Mouse (Mus musculus): Measurements from ENCODE around the gene Mcm3ap. TPM values are rescaled to one million over a fixed set of nuclear protein-coding genes. Genes with fewer than 3 reads are reported as not detected.

Mcm3ap gene
- total and polyA plus RNA-seq, 3 experiments = 14.7 to 24.9 (median 21.4) TPM

DNA sequence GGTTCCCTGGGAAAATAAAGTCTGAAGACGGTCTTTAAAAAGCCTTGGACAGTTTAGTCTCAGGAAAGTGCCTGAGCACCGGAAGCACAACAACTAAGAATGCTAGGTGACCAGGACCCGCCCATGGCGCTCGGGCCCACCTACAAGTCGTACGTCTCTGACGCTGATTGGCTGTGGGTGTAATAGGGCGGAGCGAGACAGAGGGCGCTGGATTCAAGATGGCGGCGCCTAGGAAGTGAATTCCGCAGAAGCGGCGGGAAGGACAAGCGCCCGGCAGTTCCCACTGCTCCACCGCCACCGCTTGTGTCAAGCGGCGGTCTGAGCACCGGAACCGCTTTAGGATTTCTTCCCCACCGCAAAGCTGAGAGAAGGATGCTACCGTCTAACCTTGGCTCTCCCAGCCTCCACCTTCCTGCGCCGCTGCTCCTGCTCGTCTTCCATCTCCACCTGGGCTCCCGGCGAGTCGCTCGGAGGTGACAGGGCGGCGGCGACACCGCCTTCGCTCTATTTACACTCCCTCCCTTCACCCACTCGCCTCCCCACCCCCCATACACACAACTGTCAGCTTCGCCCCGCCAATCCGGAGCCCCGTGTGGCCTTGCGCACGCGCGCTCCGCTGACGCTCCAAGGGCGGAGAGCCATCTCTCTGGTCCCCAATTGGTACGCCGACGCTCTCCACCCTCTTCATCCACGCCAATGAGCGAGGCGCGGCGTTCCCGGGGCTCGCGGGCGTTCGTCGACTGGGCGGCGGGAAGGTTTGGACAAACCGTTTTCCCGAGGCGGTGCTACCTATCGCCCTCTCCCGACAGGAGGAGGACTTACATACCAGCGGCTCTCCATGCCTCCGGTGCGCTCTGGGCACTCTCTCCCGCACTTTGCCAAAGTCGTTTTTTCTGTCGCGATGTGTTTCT, 26.3 kb upstream of the Mcm3ap start, which contains the start of gene Pcnt:
Pcnt (minus strand) TSS at position 609 of the 911 bp plus-strand sequence.
- Histone ChIP-seq H3K27ac (peak within 1 kb of the TSS; percentile 99), H3K79me2 (replicated peaks; ENCODE audit: control insufficient read depth, insufficient read depth, low read length) (peaks cover 4% of the 10 kb centered on the region; the same call in 1 of the 2 replicates), H3K4me1 (ENCODE audit: control insufficient read depth, insufficient read depth, low read length) (peaks cover 7% of the 10 kb centered on the region), H3K27me3 (ENCODE audit: control insufficient read depth, insufficient read depth, low read length) (no peaks in the 10 kb centered on the region), H3K36me3 (ENCODE audit: control insufficient read depth, insufficient read depth, low read length) (no peaks in the 10 kb centered on the region; the same call in 1 of the 2 replicates), H3K4me3 (peak within 1 kb of the TSS; percentile 70), H3K9ac (ENCODE audit: low read depth, low read length) (peak within 1 kb of the TSS; percentile 79)
- TF ChIP-seq POLR2A (IDR thresholded peaks at IDR 0.05; ENCODE audit: insufficient read depth, low read depth, low read length) (peak; percentile 65), CTCF (IDR thresholded peaks at IDR 0.05) (peak; percentile 93), EP300 (IDR thresholded peaks at IDR 0.05; ENCODE audit: insufficient read depth, low read depth, low read length) (no peak)
- DNase-seq = peak; percentile 97 to 98
- WGBS = under 1% methylated on average over 78 of the region's 78 CpGs
- intact Hi-C loops (cut with DNase I) = loop anchor here (1.0 kb wide), 1 partner anchor 26 kb away; the partner anchor contains the start of gene Mcm3ap

- H3K9ac ChIP-seq (ENCODE audit: low read depth, low read length) = no peak overlapping the region
- DNase-seq = no peak
- H3K36me3 ChIP-seq (ENCODE audit: control insufficient read depth, insufficient read depth, low read length) = no peaks in the 10 kb centered on the region; the same call in 1 of the 2 replicates
- WGBS = 45% methylated on average over 4 of the region's 4 CpGs
- peaks cover 2% of the 10 kb centered on the region; the same call in 1 of the 2 replicates for H3K79me2 ChIP-seq (replicated peaks; ENCODE audit: control insufficient read depth, insufficient read depth, low read length)
- peak overlapping the region; percentile 36; the same call in 1 of the 2 replicates for H3K27ac ChIP-seq
- no peak overlapping the region for H3K4me3 ChIP-seq
- H3K27me3 ChIP-seq (ENCODE audit: control insufficient read depth, insufficient read depth, low read length) = no peaks in the 10 kb centered on the region
- H3K4me1 ChIP-seq (ENCODE audit: control insufficient read depth, insufficient read depth, low read length) = peaks cover 10% of the 10 kb centered on the region
- no peak for TF ChIP-seq EP300 (IDR thresholded peaks at IDR 0.05; ENCODE audit: insufficient read depth, low read depth, low read length)
- TF ChIP-seq POLR2A (IDR thresholded peaks at IDR 0.05; ENCODE audit: insufficient read depth, low read depth, low read length) = no peak
- TF ChIP-seq CTCF (IDR thresholded peaks at IDR 0.05) = no peak
- intact Hi-C loops (cut with DNase I) = no loop called here
Measured at GRCm38 (mm10) chr10:76445996-76446681, 22.6 kb upstream of the Mcm3ap start.

GRCm38 (mm10) chr10:76447406-76448229, 21.1 kb upstream of the Mcm3ap start:
- Histone ChIP-seq H3K36me3 (ENCODE audit: control insufficient read depth, insufficient read depth, low read length) (no peaks in the 10 kb centered on the region; the same call in 1 of the 2 replicates), H3K79me2 (replicated peaks; ENCODE audit: control insufficient read depth, insufficient read depth, low read length) (no peaks in the 10 kb centered on the region), H3K4me3 (no peak overlapping the region), H3K27me3 (ENCODE audit: control insufficient read depth, insufficient read depth, low read length) (no peaks in the 10 kb centered on the region), H3K9ac (ENCODE audit: low read depth, low read length) (no peak overlapping the region), H3K27ac (peak overlapping the region; percentile 75), H3K4me1 (ENCODE audit: control insufficient read depth, insufficient read depth, low read length) (peaks cover 8% of the 10 kb centered on the region)
- WGBS = 45% methylated on average over 15 of the region's 15 CpGs
- peak; percentile 49 to 64 for DNase-seq
- intact Hi-C loops (cut with DNase I) = no loop called here
- TF ChIP-seq POLR2A (IDR thresholded peaks at IDR 0.05; ENCODE audit: insufficient read depth, low read depth, low read length) = peak; percentile 73
- TF ChIP-seq EP300 (IDR thresholded peaks at IDR 0.05; ENCODE audit: insufficient read depth, low read depth, low read length) = peak; percentile 76
- no peak for TF ChIP-seq CTCF (IDR thresholded peaks at IDR 0.05)

DNA sequence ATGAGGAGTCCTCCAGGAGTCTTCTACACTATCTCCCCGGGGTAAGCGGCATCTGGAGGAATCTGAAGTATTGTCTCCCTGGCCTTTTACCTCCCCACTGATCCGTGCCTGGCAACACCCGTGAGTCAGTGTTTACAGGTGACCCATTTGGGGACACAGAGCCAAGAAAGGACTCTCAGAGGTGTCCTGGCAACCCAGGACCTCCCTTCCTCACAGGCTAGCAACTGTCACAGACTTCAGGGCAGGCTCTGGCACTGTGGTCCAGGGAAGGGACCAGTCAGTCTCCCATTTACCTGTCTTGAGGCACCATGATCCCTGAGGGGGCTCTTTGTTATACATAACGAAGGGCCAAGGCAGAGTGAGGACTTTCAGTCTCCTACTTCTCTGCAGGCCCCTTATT, 19.9 kb upstream of the Mcm3ap start, which contains the start of gene 2610028H24Rik:
2610028H24Rik (plus strand) TSS at position 231 of the 400 bp plus-strand sequence.
- no peaks in the 10 kb centered on the region for H3K79me2 ChIP-seq (replicated peaks; ENCODE audit: control insufficient read depth, insufficient read depth, low read length)
- intact Hi-C loops (cut with DNase I) = no loop called here
- peaks cover 7% of the 10 kb centered on the region for H3K4me1 ChIP-seq (ENCODE audit: control insufficient read depth, insufficient read depth, low read length)
- no peak for TF ChIP-seq EP300 (IDR thresholded peaks at IDR 0.05; ENCODE audit: insufficient read depth, low read depth, low read length)
- TF ChIP-seq POLR2A (IDR thresholded peaks at IDR 0.05; ENCODE audit: insufficient read depth, low read depth, low read length) = no peak
- TF ChIP-seq CTCF (IDR thresholded peaks at IDR 0.05) = no peak
- H3K4me3 ChIP-seq = no peak within 1 kb of the TSS
- no peaks in the 10 kb centered on the region for H3K27me3 ChIP-seq (ENCODE audit: control insufficient read depth, insufficient read depth, low read length)
- peak within 1 kb of the TSS; percentile 75 for H3K27ac ChIP-seq
- no peak for DNase-seq
- no peak within 1 kb of the TSS for H3K9ac ChIP-seq (ENCODE audit: low read depth, low read length)
- 71% methylated on average over 5 of the region's 5 CpGs for whole genome bisulfite sequencing
- no peaks in the 10 kb centered on the region for H3K36me3 ChIP-seq (ENCODE audit: control insufficient read depth, insufficient read depth, low read length)

- no peaks in the 10 kb centered on the region for H3K4me1 ChIP-seq (ENCODE audit: control insufficient read depth, insufficient read depth, low read length)
- 53% methylated on average over 5 of the region's 5 CpGs for whole genome bisulfite sequencing
- no peak overlapping the region for H3K27ac ChIP-seq
- DNase-seq = peak; percentile 38 to 53
- H3K4me3 ChIP-seq = no peak overlapping the region
- H3K36me3 ChIP-seq (ENCODE audit: control insufficient read depth, insufficient read depth, low read length) = no peaks in the 10 kb centered on the region
- intact Hi-C loops (cut with DNase I) = loop anchor here (1.0 kb wide), 1 partner anchor 279 kb away; no protein-coding TSS in a partner anchor
- H3K27me3 ChIP-seq (ENCODE audit: control insufficient read depth, insufficient read depth, low read length) = no peaks in the 10 kb centered on the region
- H3K79me2 ChIP-seq (replicated peaks; ENCODE audit: control insufficient read depth, insufficient read depth, low read length) = no peaks in the 10 kb centered on the region
- H3K9ac ChIP-seq (ENCODE audit: low read depth, low read length) = no peak overlapping the region
- peak; percentile 81 for TF ChIP-seq CTCF (IDR thresholded peaks at IDR 0.05)
- TF ChIP-seq EP300 (IDR thresholded peaks at IDR 0.05; ENCODE audit: insufficient read depth, low read depth, low read length) = no peak
Measured at GRCm38 (mm10) chr10:76455289-76455688, 13.4 kb upstream of the Mcm3ap start.

Measured in heart, adult 2 months (tissue).